Mouse (Mus musculus) embryonic facial prominence, embryonic 10.5 days (tissue): ENCODE results near the gene Ooep. TPM values are rescaled to one million over a fixed set of nuclear protein-coding genes. Genes with fewer than 3 reads are reported as not detected.

Experiments used
- DNase-seq: peaks from one replicate; pipeline ENCODE4 v3.0.0-alpha.2; 2017; ENCODE audit warnings: low spot score
- H3K27ac ChIP-seq: fragments of 300-500 bp; sonication (generic); replicated peaks from 2 replicates; pipeline ENCODE4 v1.5.1; 2016; ENCODE audit warnings: mild to moderate bottlenecking
- H3K27me3 ChIP-seq: fragments of 300-500 bp; sonication (generic); replicated peaks from 2 replicates; pipeline ENCODE4 v1.6.1; 2016; ENCODE audit warnings: low read depth, mild to moderate bottlenecking; ENCODE audit not compliant: poor library complexity, severe bottlenecking
- H3K36me3 ChIP-seq: fragments of 300-500 bp; sonication (generic); replicated peaks from 2 replicates; pipeline ENCODE4 v1.6.1; 2016; ENCODE audit warnings: mild to moderate bottlenecking, moderate library complexity
- H3K4me1 ChIP-seq: fragments of 300-500 bp; sonication (generic); 2 replicates; pipeline ENCODE4 v1.6.1; 2016
- H3K4me3 ChIP-seq: fragments of 300-500 bp; sonication (generic); 2 replicates; pipeline ENCODE4 v1.5.1; 2016; ENCODE audit warnings: mild to moderate bottlenecking, moderate library complexity
- H3K9me3 ChIP-seq: fragments of 300-500 bp; sonication (generic); 2 replicates; pipeline ENCODE4 v1.6.1; 2016; ENCODE audit warnings: mild to moderate bottlenecking
- WGBS: fragments of 180-500 bp; shearing (Covaris S2); methylation state at CpG from one replicate; pipeline ENCODE4 v1.1.7; 2016; 5-methylcytosine and 5-hydroxymethylcytosine counted together
- polyA plus RNA-seq: library from polyadenylated mRNA; unstranded; fragments of >200 nt; fragmentation: Nextera tagmentation; extraction: Ambion mirVana; gene quantifications from 2 replicates; pipeline ENCODE4 v1.2.1, GENCODE M21; 2016

Ooep gene
- 0.80 and 0.96 TPM in 2 replicates for polyA plus RNA-seq

- H3K4me1 ChIP-seq, result peaks cover 12% of the 10 kb centered on the region
- peak; percentile 67 for DNase-seq
- 3% methylated on average over 23 of the region's 23 CpGs for WGBS
- no peak within 1 kb of the TSS; the same call in 1 of the 2 replicates for H3K27ac ChIP-seq
- H3K4me3 ChIP-seq, result peak within 1 kb of the TSS; percentile 56
- H3K27me3 ChIP-seq, result peaks cover 31% of the 10 kb centered on the region
- no peaks in the 10 kb centered on the region for H3K9me3 ChIP-seq
- no peaks in the 10 kb centered on the region for H3K36me3 ChIP-seq
These were observed at the start of gene Ooep for GRCm38 (mm10) chr9:78378113-78378785. Gene Ooep, minus strand, starts transcription at chr9:78378725.

GRCm38 (mm10) chr9:78428185-78428584, 49.7 kb upstream of the Ooep start:
- H3K27ac ChIP-seq, result no peak overlapping the region
- no peak for DNase-seq
- no peaks in the 10 kb centered on the region for H3K36me3 ChIP-seq
- no peaks in the 10 kb centered on the region for H3K9me3 ChIP-seq
- H3K4me1 ChIP-seq, result peaks cover 6% of the 10 kb centered on the region
- H3K4me3 ChIP-seq, result no peak overlapping the region
- WGBS, result 74% methylated on average over 6 of the region's 6 CpGs
- peaks cover 15% of the 10 kb centered on the region for H3K27me3 ChIP-seq

GRCm38 (mm10) chr9:78427362-78427781, 48.8 kb upstream of the Ooep start:
- Histone ChIP-seq H3K36me3 (no peaks in the 10 kb centered on the region), H3K9me3 (no peaks in the 10 kb centered on the region), H3K27ac (peak overlapping the region; percentile 35; the same call in 1 of the 2 replicates), H3K4me1 (peaks cover 6% of the 10 kb centered on the region), H3K27me3 (peaks cover 15% of the 10 kb centered on the region), H3K4me3 (peak overlapping the region; percentile 53)
- DNase-seq, result no peak
- 36% methylated on average over 27 of the region's 27 CpGs for WGBS

GRCm38 (mm10) chr9:78401596-78401995, 23.1 kb upstream of the Ooep start:
- DNase-seq, result no peak
- H3K36me3 ChIP-seq, result no peaks in the 10 kb centered on the region
- H3K4me1 ChIP-seq, result no peaks in the 10 kb centered on the region
- no peaks in the 10 kb centered on the region for H3K9me3 ChIP-seq
- H3K4me3 ChIP-seq, result no peak overlapping the region
- WGBS, result 94% methylated on average over 7 of the region's 7 CpGs
- peaks cover 27% of the 10 kb centered on the region for H3K27me3 ChIP-seq
- H3K27ac ChIP-seq, result no peak overlapping the region

GRCm38 (mm10) chr9:78400570-78400969, 22.0 kb upstream of the Ooep start:
- H3K27ac ChIP-seq, result no peak overlapping the region
- WGBS, result 90% methylated on average over 5 of the region's 5 CpGs
- H3K9me3 ChIP-seq, result no peaks in the 10 kb centered on the region
- peaks cover 8% of the 10 kb centered on the region for H3K4me1 ChIP-seq
- DNase-seq, result no peak
- H3K36me3 ChIP-seq, result no peaks in the 10 kb centered on the region
- H3K4me3 ChIP-seq, result no peak overlapping the region
- H3K27me3 ChIP-seq, result peaks cover 37% of the 10 kb centered on the region

GRCm38 (mm10) chr9:78396517-78396916, 18.0 kb upstream of the Ooep start:
- H3K4me3 ChIP-seq, result peak overlapping the region; percentile 50; the same call in 1 of the 2 replicates
- 65% methylated on average over 9 of the region's 9 CpGs for WGBS
- DNase-seq, result no peak
- H3K27me3 ChIP-seq, result peaks cover 74% of the 10 kb centered on the region
- H3K9me3 ChIP-seq, result no peaks in the 10 kb centered on the region
- no peaks in the 10 kb centered on the region for H3K36me3 ChIP-seq
- H3K27ac ChIP-seq, result no peak overlapping the region
- H3K4me1 ChIP-seq, result peaks cover 10% of the 10 kb centered on the region

- Histone ChIP-seq H3K27ac (peak within 1 kb of the TSS; percentile 20; the same call in 1 of the 2 replicates), H3K36me3 (no peaks in the 10 kb centered on the region), H3K27me3 (peaks cover 81% of the 10 kb centered on the region), H3K4me1 (peaks cover 10% of the 10 kb centered on the region), H3K4me3 (peak within 1 kb of the TSS; percentile 50), H3K9me3 (no peaks in the 10 kb centered on the region)
- WGBS, result 7% methylated on average over 93 of the region's 93 CpGs
- DNase-seq, result peak; percentile 87
These were observed 17.3 kb upstream of the Ooep start, which contains the start of gene Ddx43 for GRCm38 (mm10) chr9:78395630-78396351. Gene Ddx43, plus strand, starts transcription at chr9:78395777.

GRCm38 (mm10) chr9:78395244-78395629, 16.7 kb upstream of the Ooep start:
- H3K9me3 ChIP-seq, result no peaks in the 10 kb centered on the region
- peaks cover 10% of the 10 kb centered on the region for H3K4me1 ChIP-seq
- 43% methylated on average over 11 of the region's 11 CpGs for WGBS
- no peak for DNase-seq
- H3K36me3 ChIP-seq, result no peaks in the 10 kb centered on the region
- peaks cover 82% of the 10 kb centered on the region for H3K27me3 ChIP-seq
- H3K4me3 ChIP-seq, result peak overlapping the region; percentile 50
- H3K27ac ChIP-seq, result no peak overlapping the region

GRCm38 (mm10) chr9:78394602-78395001, 16.1 kb upstream of the Ooep start:
- WGBS, result 68% methylated on average over 7 of the region's 7 CpGs
- Histone ChIP-seq H3K27me3 (peaks cover 81% of the 10 kb centered on the region), H3K4me1 (peaks cover 10% of the 10 kb centered on the region), H3K36me3 (no peaks in the 10 kb centered on the region), H3K27ac (no peak overlapping the region), H3K4me3 (no peak overlapping the region), H3K9me3 (no peaks in the 10 kb centered on the region)
- no peak for DNase-seq

- H3K9me3 ChIP-seq, result no peaks in the 10 kb centered on the region
- WGBS, result 86% methylated on average over 10 of the region's 10 CpGs
- DNase-seq, result no peak
These were observed 15.2 kb upstream of the Ooep start for GRCm38 (mm10) chr9:78393741-78394140.

GRCm38 (mm10) chr9:78389981-78390380, 11.5 kb upstream of the Ooep start:
- Histone ChIP-seq H3K4me1 (no peaks in the 10 kb centered on the region), H3K27me3 (peaks cover 38% of the 10 kb centered on the region), H3K4me3 (no peak overlapping the region), H3K9me3 (no peaks in the 10 kb centered on the region), H3K36me3 (no peaks in the 10 kb centered on the region), H3K27ac (no peak overlapping the region)
- 61% methylated on average over 5 of the region's 5 CpGs for WGBS
- no peak for DNase-seq

More at GRCm38 (mm10) chr9:78393741-78394140, 15.2 kb upstream of the Ooep start:
- H3K4me3 ChIP-seq, result no peak overlapping the region
- no peaks in the 10 kb centered on the region for H3K36me3 ChIP-seq
- peaks cover 10% of the 10 kb centered on the region for H3K4me1 ChIP-seq
- no peak overlapping the region for H3K27ac ChIP-seq
- H3K27me3 ChIP-seq, result peaks cover 73% of the 10 kb centered on the region

- Histone ChIP-seq H3K27ac (no peak overlapping the region), H3K4me1 (no peaks in the 10 kb centered on the region), H3K4me3 (no peak overlapping the region), H3K9me3 (no peaks in the 10 kb centered on the region), H3K36me3 (no peaks in the 10 kb centered on the region), H3K27me3 (peaks cover 9% of the 10 kb centered on the region)
- WGBS, result 87% methylated on average over 7 of the region's 7 CpGs
- no peak for DNase-seq
These were observed 8.4 kb upstream of the Ooep start for GRCm38 (mm10) chr9:78386947-78387346.

- no peak overlapping the region for H3K4me3 ChIP-seq
- peak; percentile 22 for DNase-seq
- no peaks in the 10 kb centered on the region for H3K4me1 ChIP-seq
- no peak overlapping the region for H3K27ac ChIP-seq
- 52% methylated on average over 3 of the region's 3 CpGs for WGBS
- H3K9me3 ChIP-seq, result no peaks in the 10 kb centered on the region
- no peaks in the 10 kb centered on the region for H3K36me3 ChIP-seq
- peaks cover 2% of the 10 kb centered on the region; the same call in 1 of the 2 replicates for H3K27me3 ChIP-seq
These were observed 7.4 kb upstream of the Ooep start for GRCm38 (mm10) chr9:78385893-78386292.
